Mouse (Mus musculus) liver, embryonic 14.5 days (tissue): Measurements from ENCODE around the gene Romo1. TPM values are rescaled to one million over a fixed set of nuclear protein-coding genes. Genes with fewer than 3 reads are reported as not detected.

ENCODE experiments used
- ATAC-seq: fragments of 200-750 bp; cut with Nextera tagmentation; 2 replicates; pipeline ENCODE4 v1.8.0; 2017; ENCODE audit warnings: moderate number of reproducible peaks, mild to moderate bottlenecking, moderate library complexity; ENCODE audit not compliant: insufficient read depth
- DNase-seq, 3 experiments: peaks; one replicate each; pipeline ENCODE4 v3.0.0-alpha.2; 2012 to 2013; ENCODE audit warnings: low read depth in 3 of 3, low spot score in 3 of 3
- H3K27ac ChIP-seq: fragments of 300-500 bp; sonication (generic); 2 replicates; pipeline ENCODE4 v1.5.1; 2014; ENCODE audit warnings: moderate library complexity, mild to moderate bottlenecking, control low read depth, inconsistent platforms
- H3K27me3 ChIP-seq: fragments of 300-500 bp; sonication (generic); 2 replicates; pipeline ENCODE4 v1.6.1; 2014; ENCODE audit warnings: mild to moderate bottlenecking, low read length, moderate library complexity; ENCODE audit not compliant: control insufficient read depth, insufficient read depth
- H3K36me3 ChIP-seq: fragments of 300-500 bp; sonication (generic); replicated peaks from 2 replicates; pipeline ENCODE4 v1.6.1; 2014; ENCODE audit warnings: low read depth; ENCODE audit not compliant: control insufficient read depth, insufficient read depth
- H3K4me1 ChIP-seq, 2 experiments: fragments of 200-500 bp in 1 of 2; fragments of 300-500 bp in 1 of 2; sonication (generic) in 1 of 2; replicated peaks; 2 replicates each; pipeline ENCODE4 v1.6.1; 2012 to 2014; ENCODE audit warnings: antibody characterized with exemption in 1 of 2, inconsistent platforms in 1 of 2, low read length in 1 of 2; ENCODE audit not compliant: control insufficient read depth in 2 of 2, insufficient read depth in 2 of 2
- H3K4me2 ChIP-seq: fragments of 300-500 bp; sonication (generic); 2 replicates; pipeline ENCODE4 v1.6.1; 2014; ENCODE audit warnings: low read depth, mild to moderate bottlenecking, control low read depth, moderate library complexity
- H3K4me3 ChIP-seq, 2 experiments: fragments of 200-500 bp in 1 of 2; fragments of 300-500 bp in 1 of 2; sonication (generic) in 1 of 2; 2 replicates each; pipeline ENCODE4 v1.5.1; 2012 to 2014; ENCODE audit warnings: low read depth in 2 of 2, low read length in 2 of 2, mild to moderate bottlenecking in 2 of 2, control low read depth in 1 of 2, inconsistent platforms in 1 of 2, moderate library complexity in 1 of 2; ENCODE audit not compliant: insufficient read depth in 1 of 2
- H3K9ac ChIP-seq: fragments of 300-500 bp; sonication (generic); replicated peaks from 2 replicates; pipeline ENCODE4 v1.6.1; 2014; ENCODE audit warnings: mild to moderate bottlenecking, control low read depth, moderate library complexity
- H3K9me3 ChIP-seq: fragments of 300-500 bp; sonication (generic); 2 replicates; pipeline ENCODE4 v1.6.1; 2016; ENCODE audit warnings: low read length, mixed read lengths; ENCODE audit not compliant: control insufficient read depth
- CTCF ChIP-seq: IDR thresholded peaks from 2 replicates; pipeline ENCODE4 v1.5.1; 2016; ENCODE audit warnings: antibody characterized with exemption, low read depth, control low read depth
- EP300 ChIP-seq: IDR thresholded peaks from 2 replicates; pipeline ENCODE4 v1.6.1; 2016; ENCODE audit warnings: antibody characterized with exemption, low read depth
- WGBS: fragments of 180-500 bp; shearing (Covaris S2); extraction: QIAGEN DNeasy Blood & Tissue Kit; methylation state at CpG from one replicate; pipeline ENCODE4 v1.1.7; 2014; ENCODE audit not compliant: insufficient replicate concordance; 5-methylcytosine and 5-hydroxymethylcytosine counted together
- polyA plus RNA-seq, 2 experiments: library from polyadenylated mRNA; depleted of rRNA in 1 of 2; stranded (reverse) in 1 of 2; unstranded in 1 of 2; fragments of >200 nt; fragmentation: Nextera tagmentation in 1 of 2; extraction: Ambion mirVana in 1 of 2; gene quantifications; 2 replicates each; pipeline versions ENCODE4 v1.2.1 to v1.2.3; 2012 to 2014

Romo1 gene
- polyA plus RNA-seq, 2 experiments = 181 to 248 TPM

DNA sequence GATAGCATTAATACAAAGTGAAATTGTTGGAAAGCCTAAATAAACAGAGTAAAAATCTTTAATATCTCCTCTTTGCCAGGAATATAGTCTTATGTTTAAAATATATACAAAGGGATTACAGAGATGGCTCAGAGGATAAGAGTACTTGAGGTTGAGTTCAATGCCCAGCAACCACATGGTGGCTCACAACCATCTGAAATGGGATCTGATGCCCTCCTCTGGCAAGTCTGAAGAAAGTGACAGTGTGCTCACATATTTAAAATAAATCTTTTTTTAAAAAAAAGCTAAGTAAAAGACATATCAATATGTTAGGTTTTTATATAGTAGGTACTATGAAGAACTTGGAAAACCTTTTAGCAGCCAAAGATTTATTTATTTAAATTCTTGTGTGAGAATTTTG lies 7.7 kb downstream of the Romo1 start:
- TF ChIP-seq CTCF (no peak), EP300 (no peak)
- H3K4me3 ChIP-seq = no peak overlapping the region
- no peak overlapping the region for H3K9ac ChIP-seq
- H3K4me2 ChIP-seq = no peak overlapping the region
- peaks cover 80% of the 10 kb centered on the region for H3K36me3 ChIP-seq
- DNase-seq (no peak), ATAC-seq (no peak)
- H3K4me1 ChIP-seq = no peaks in the 10 kb centered on the region
- H3K9me3 ChIP-seq = no peaks in the 10 kb centered on the region
- H3K27ac ChIP-seq = no peak overlapping the region
- H3K27me3 ChIP-seq = no peaks in the 10 kb centered on the region

DNA sequence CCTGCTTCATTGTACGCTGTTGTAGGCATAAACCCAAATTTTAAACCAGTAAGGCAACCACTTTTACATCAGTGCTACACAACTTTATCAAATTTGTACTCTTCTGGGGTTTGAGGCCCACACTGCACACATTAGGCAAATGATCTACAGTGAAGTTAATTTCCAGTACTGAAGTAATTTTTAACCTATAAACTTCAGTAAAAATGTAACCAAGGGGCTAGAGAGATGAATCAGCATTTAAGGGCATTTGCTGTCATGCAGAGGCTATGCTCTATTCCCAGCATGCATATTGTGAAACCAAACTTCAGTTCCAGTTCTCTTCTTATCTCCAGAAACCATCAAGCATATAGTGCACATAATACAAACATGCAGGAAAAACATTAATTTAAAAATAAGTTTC lies 21.6 kb downstream of the Romo1 start:
- WGBS = 91% methylated on average over 1 of the region's 1 CpGs
- Histone ChIP-seq H3K36me3 (peaks cover 91% of the 10 kb centered on the region), H3K9ac (no peak overlapping the region), H3K27ac (no peak overlapping the region), H3K9me3 (no peaks in the 10 kb centered on the region), H3K4me2 (no peak overlapping the region), H3K27me3 (no peaks in the 10 kb centered on the region), H3K4me1 (no peaks in the 10 kb centered on the region), H3K4me3 (no peak overlapping the region)
- no peak for ATAC-seq
- no peak for DNase-seq
- TF ChIP-seq CTCF (no peak), EP300 (no peak)

DNA sequence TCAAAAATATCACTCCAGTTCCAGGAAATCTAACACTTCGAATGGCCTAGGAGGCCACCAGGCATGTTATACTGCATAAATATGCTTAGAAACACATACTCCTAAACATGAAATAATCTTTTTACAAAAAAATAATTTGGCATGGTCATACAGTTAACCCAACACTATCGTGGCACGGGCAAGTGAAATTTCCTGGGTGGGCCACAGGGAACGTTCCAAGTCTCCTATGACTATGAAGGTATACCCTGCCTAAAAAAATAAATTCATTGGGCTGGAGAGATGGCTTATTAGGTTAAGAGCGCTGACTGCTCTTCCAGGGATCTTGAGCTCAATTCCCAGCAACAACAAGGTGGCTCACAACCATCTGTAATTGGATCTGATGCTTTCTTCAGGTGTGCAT lies 22.7 kb downstream of the Romo1 start:
- Histone ChIP-seq H3K27ac (no peak overlapping the region), H3K4me1 (no peaks in the 10 kb centered on the region), H3K36me3 (peaks cover 93% of the 10 kb centered on the region), H3K9ac (no peak overlapping the region), H3K9me3 (no peaks in the 10 kb centered on the region), H3K4me2 (no peak overlapping the region), H3K4me3 (no peak overlapping the region), H3K27me3 (no peaks in the 10 kb centered on the region)
- DNase-seq (no peak), ATAC-seq (no peak)
- 94% methylated on average over 5 of the region's 5 CpGs for WGBS
- no peak for TF ChIP-seq CTCF
- TF ChIP-seq EP300 = no peak

DNA sequence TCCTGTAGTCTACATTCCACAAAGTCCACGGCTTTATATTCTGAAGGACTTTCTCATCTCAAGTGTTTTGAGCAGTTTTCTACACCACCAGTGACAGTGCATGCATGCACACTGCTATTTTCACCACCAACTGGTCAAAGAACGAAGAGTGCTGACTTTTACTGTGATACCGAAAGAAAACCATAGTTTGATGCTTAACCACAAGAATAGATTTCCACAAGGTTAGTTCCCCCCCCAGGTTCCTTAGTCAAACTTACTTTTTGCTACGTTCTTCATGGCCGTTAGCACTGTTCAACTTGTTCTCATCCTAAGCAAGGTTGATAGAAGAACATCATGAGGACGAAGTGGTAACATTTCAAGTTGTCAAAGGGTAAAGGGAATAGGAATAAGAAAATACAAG lies 33.2 kb downstream of the Romo1 start:
- 77% methylated on average over 6 of the region's 6 CpGs for WGBS
- TF ChIP-seq EP300 (no peak), CTCF (no peak)
- Histone ChIP-seq H3K9ac (no peak overlapping the region), H3K4me2 (peak overlapping the region; percentile 23; the same call in 1 of the 2 replicates), H3K36me3 (peaks cover 56% of the 10 kb centered on the region), H3K4me1 (peaks cover 9 to 19% of the 10 kb centered on the region in 2 experiments), H3K4me3 (no peak overlapping the region; a peak in 1 of 4 replicates), H3K27ac (no peak overlapping the region), H3K9me3 (no peaks in the 10 kb centered on the region), H3K27me3 (no peaks in the 10 kb centered on the region)
- ATAC-seq (no peak), DNase-seq (no peak)

DNA sequence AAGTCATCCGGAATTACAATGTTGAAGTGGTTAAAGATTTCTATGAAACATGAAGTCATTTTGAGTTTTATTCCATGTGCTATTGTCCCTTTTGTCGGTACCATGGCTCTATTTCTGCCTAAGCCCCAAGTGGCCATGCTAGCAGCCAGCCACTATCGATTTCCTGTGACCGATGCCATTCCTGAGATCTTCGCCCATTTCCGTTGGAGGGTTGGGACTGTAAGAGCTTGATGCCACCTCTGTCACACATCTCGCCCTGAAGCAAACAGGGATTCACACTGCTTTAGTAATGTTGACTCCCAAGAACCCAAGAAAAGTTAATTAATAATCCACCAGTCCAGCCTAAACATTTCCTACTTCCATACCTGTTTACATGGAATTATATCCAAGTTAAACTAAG lies 33.8 kb downstream of the Romo1 start:
- no peaks in the 10 kb centered on the region for H3K27me3 ChIP-seq
- H3K36me3 ChIP-seq = peaks cover 51% of the 10 kb centered on the region
- H3K4me1 ChIP-seq = peaks cover 9 to 19% of the 10 kb centered on the region in 2 experiments
- H3K9ac ChIP-seq = no peak overlapping the region
- no peak overlapping the region for H3K27ac ChIP-seq
- 66% methylated on average over 7 of the region's 7 CpGs for WGBS
- no peak for DNase-seq
- TF ChIP-seq EP300 (no peak), CTCF (no peak)
- no peaks in the 10 kb centered on the region for H3K9me3 ChIP-seq
- H3K4me3 ChIP-seq = peak overlapping the region; percentile 49 to 82; a peak in 3 of 4 replicates
- H3K4me2 ChIP-seq = peak overlapping the region; percentile 80
- ATAC-seq = no peak
